Mouse (Mus musculus) olfactory bulb, adult 2 months (tissue): ENCODE data around the gene Zfp219. TPM values are rescaled to one million over a fixed set of nuclear protein-coding genes. Genes with fewer than 3 reads are reported as not detected.
A peak's percentile ranks its signal among the peaks of the same experiment; 100 is the strongest.
"Not testable (repeated sequence)": the region's sequence is repeated elsewhere in the genome, so short reads cannot be mapped to it uniquely, and the experiment has no call there.

Source experiments
- H3K27ac ChIP-seq: fragments of 200-500 bp; 2 replicates; pipeline ENCODE4 v1.5.1; 2012; ENCODE audit warnings: low read depth, low read length; ENCODE audit not compliant: insufficient read depth
- H3K4me1 ChIP-seq: fragments of 200-500 bp; 2 replicates; pipeline ENCODE4 v1.6.1; 2012; ENCODE audit warnings: low read length; ENCODE audit not compliant: control insufficient read depth, insufficient read depth
- H3K4me3 ChIP-seq: fragments of 200-500 bp; 2 replicates; pipeline ENCODE4 v1.5.1; 2012; ENCODE audit warnings: mild to moderate bottlenecking, low read depth, low read length, moderate library complexity; ENCODE audit not compliant: insufficient read depth
- CTCF ChIP-seq: fragments of 200-500 bp; IDR thresholded peaks from 2 replicates; pipeline ENCODE4 v1.5.1; 2012; ENCODE audit warnings: low read depth, mild to moderate bottlenecking, low read length, moderate library complexity; ENCODE audit not compliant: insufficient read depth
- POLR2A ChIP-seq: fragments of 200-500 bp; IDR thresholded peaks from 2 replicates; pipeline ENCODE4 v1.6.1; 2012; ENCODE audit warnings: mild to moderate bottlenecking, low read depth, low read length, moderate library complexity; ENCODE audit not compliant: insufficient read depth
- WGBS: fragments of 180-500 bp; shearing (Covaris S2); methylation state at CpG from one replicate; pipeline ENCODE4 v1.1.7; 2018; 5-methylcytosine and 5-hydroxymethylcytosine counted together
- polyA plus RNA-seq: library from polyadenylated mRNA; stranded (reverse); fragments of >200 nt; gene quantifications from 2 replicates; pipeline ENCODE4 v1.2.4, GENCODE M21; 2012; ENCODE audit warnings: low replicate concordance; ENCODE audit not compliant: missing spikeins, insufficient read depth, insufficient read length

Zfp219 gene
- polyA plus RNA-seq: not detected in 2 replicates

DNA sequence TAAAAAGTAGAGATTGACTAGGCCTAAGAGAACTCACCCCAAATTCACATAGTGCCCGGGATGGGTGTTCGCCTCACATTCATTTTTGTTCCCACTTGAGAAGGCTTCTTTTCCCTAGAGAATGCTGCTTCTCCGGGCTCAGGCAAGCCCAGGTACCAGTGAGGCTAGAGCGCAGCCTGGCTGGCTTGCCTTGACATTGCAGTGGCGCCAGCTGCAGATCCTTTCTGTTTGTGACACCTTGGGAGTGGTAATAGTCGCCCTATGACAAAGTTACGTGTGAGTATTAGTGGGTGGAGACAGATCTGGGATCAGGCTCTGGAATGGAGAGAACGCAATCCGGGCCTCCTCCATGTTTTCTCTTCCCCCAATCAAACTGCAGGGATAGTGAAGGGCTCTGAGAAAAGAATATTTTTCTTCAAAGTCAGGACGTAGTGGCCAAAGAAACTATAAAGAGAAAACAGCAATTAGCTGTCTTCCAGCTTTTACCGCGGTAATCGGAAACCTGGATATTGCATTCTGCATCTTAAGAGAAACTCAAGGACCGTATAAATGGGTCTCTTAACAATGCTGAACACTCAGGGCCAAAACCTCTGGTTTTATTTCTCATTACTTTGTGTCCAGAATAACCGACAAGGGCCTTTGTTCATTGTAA lies at the start of gene Zfp219:
Gene Zfp219 (minus strand): TSS at position 248 of the 652 bp plus-strand sequence.
- H3K27ac ChIP-seq: peak within 1 kb of the TSS; percentile 97
- WGBS: 2% methylated on average over 15 of the region's 15 CpGs
- peak within 1 kb of the TSS; percentile 70 for H3K4me3 ChIP-seq
- peaks cover 14% of the 10 kb centered on the region for H3K4me1 ChIP-seq
- no peak for TF ChIP-seq POLR2A
- TF ChIP-seq CTCF: peak; percentile 41; the same call in 1 of the 2 replicates

DNA sequence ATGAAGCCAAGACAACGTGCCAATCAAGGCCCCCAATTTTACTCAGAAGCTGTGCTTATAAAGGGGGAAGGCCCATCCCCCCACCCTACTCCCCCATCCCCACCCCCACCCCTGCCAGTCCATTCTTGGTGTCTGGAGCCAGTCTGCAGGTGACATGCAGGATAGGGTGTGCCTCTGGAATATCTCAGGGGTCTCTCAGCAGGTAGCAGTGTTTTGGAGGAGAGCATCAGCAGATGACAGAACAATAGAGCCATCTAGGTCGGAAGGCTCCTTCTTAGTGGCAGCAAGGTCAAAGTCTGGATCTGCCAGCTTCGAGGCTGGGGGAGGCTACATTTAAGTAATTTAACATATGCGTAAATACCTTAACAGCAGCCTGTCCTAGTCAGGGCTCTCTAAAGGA lies 45.6 kb upstream of the Zfp219 start:
- H3K4me3 ChIP-seq: no peak overlapping the region
- TF ChIP-seq CTCF (no peak), POLR2A (no peak)
- H3K27ac ChIP-seq: no peak overlapping the region
- WGBS: 63% methylated on average over 4 of the region's 4 CpGs
- H3K4me1 ChIP-seq: no peaks in the 10 kb centered on the region

DNA sequence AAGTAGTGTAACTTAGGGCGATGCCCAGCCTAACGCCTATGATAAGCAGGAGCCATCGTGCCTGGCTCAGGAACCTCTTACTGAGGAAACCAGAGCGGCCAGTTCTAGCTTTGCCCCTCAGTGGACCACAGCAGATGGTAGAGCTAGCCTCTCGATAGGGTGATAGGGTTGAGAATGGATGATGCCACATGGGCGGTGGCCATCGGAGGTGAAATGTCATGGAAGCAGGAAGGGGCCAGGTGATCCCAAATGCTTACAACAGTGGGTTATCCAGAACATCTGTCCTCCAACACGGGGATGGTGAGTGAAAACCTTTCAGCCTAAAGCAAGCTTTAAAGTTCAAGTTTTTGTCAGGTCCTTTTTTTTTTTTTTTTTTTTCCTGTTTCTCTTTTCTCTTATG lies 41.3 kb upstream of the Zfp219 start:
- Histone ChIP-seq H3K4me3 (no peak overlapping the region), H3K4me1 (no peaks in the 10 kb centered on the region), H3K27ac (no peak overlapping the region)
- 90% methylated on average over 8 of the region's 8 CpGs for WGBS
- TF ChIP-seq CTCF (no peak), POLR2A (no peak)

DNA sequence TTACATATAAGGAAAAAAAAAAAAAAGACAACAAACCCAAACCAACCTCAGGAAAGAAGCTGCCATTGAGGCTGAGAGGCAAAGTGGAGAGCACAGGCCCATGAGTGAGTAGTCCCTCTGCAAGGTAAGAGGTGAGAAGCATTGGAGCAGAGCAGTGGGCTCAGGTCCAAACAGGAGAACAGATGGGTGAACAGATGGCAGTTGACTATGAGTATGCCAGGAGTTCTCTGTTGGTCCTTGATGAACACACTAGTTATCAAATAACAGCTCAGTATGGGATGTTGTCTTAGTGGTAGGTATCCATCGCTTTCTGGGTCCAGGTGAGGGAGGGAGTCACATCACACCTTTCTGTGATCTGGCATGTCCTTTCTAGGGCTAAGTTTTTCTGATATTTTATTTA lies 40.3 kb upstream of the Zfp219 start:
- Histone ChIP-seq H3K27ac (no peak overlapping the region), H3K4me1 (no peaks in the 10 kb centered on the region)
- no peak for TF ChIP-seq POLR2A
- TF ChIP-seq CTCF: no peak

DNA sequence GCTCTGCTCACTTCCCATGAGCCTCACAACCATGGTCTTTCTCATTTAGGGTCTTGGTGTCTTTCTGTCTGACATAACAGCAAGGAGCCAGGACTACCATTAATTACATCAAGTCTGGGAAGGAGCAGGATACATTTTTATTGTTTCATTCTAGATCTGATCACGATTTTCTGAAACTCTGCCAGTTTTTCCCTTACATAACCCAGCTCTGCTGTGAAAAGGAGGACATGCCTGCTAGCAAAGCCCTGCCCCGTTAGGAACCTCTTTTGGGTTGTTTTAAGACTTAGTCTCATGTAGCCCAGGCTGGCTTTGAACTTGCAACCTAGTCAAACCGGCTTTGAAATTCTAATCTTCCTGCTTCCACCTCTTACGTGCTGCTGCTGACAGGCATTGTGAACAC lies 39.4 kb upstream of the Zfp219 start:
- TF ChIP-seq POLR2A: no peak
- no peak for TF ChIP-seq CTCF
- 64% methylated on average over 4 of the region's 4 CpGs for WGBS
- Histone ChIP-seq H3K4me3 (no peak overlapping the region), H3K4me1 (no peaks in the 10 kb centered on the region), H3K27ac (no peak overlapping the region)

More for the DNA sequence above, 40.3 kb upstream of the Zfp219 start:
- no peak overlapping the region for H3K4me3 ChIP-seq
- 81% methylated on average over 1 of the region's 1 CpGs for WGBS

DNA sequence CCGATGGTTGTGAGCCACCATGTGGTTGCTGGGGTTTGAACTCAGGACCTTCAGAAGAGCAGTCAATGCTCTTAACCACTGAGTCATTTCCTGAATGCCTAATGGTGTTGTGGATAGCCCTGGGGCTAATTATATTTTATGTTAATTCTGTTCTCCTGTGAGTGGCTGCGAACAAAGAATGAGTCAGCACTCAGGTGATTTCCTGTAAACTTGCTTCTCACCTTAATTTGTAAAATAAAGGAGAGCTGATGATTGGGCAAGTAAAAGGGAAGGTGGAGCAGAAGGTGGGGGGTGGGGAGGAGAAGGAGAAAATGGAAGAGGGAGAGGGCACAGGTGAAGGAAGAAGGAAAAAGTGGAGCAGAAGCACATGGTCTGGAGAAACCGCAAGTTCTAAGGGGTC lies 32.2 kb upstream of the Zfp219 start:
- H3K4me3 ChIP-seq, H3K4me1 ChIP-seq, H3K27ac ChIP-seq: not testable (repeated sequence)
- WGBS: 84% methylated on average over 3 of the region's 3 CpGs

DNA sequence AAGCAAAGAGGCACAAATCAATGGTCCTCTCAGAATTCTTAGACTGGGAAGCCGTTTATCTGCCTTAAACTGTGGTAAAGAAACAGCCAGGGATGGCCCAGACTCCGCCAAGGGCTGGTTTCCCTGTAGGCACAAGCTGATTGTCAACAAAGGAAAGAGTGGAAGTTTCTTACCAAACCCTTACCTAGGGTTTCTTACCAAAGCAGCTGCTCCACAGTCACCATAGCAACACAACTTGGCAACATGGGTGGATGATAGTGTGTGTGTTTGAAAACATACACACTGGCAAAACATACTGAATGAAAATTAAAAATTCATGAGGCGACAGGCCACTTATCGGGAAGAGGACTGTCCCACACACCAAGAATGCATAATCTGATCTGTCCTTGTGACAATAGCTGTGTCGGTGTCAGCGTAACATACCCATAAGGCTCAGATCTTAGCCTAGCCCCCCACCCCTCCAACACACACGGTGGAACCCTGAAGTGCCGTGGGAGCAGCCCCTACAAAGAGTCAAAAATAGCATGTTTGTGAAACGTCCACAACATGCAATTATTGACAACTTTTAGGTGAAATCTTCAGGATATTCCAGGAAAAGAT lies 25.5 kb upstream of the Zfp219 start:
- H3K4me3 ChIP-seq: no peak overlapping the region
- 44% methylated on average over 9 of the region's 9 CpGs for WGBS
- H3K4me1 ChIP-seq: peaks cover 8% of the 10 kb centered on the region
- TF ChIP-seq CTCF: no peak
- no peak for TF ChIP-seq POLR2A
- H3K27ac ChIP-seq: no peak overlapping the region

DNA sequence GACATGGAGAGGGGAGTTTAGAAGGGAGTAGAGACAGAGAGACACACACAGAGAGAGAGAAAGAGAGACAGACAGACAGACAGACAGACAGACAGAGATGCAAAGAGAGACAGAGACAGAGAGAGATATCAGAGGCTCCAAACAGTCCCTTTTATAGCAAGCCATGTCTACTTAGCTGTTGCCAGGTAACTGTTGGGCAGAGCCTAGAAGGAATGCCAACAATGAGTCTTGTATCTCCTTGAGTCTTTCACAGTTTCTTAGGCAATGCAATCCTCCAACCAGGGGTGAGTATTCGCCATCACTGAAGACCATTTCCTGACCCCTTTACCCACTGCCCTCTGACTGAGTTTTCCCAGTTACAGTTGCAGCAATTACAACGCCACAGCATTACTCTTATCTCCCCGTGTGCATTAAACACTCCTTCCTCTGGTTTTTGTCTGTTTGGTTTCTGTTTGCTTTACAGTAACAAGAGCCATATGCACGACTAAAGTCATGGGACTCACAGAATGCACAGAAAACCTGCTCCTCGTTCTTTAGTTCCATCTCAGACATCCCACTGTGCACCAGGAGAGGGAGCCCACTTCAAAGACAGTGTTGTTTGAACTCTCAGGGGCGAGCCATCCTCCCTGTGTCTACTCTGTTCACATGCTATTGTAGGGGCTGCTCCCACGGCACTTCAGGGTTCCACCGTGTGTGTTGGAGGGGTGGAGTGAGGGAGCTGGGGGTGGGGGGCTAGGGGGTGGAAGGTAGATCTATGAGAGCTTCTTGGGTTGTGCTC lies 24.6 kb upstream of the Zfp219 start:
- no peak for TF ChIP-seq POLR2A
- Histone ChIP-seq H3K4me3 (no peak overlapping the region), H3K4me1 (peaks cover 8% of the 10 kb centered on the region), H3K27ac (no peak overlapping the region)
- 16% methylated on average over 8 of the region's 8 CpGs for WGBS

DNA sequence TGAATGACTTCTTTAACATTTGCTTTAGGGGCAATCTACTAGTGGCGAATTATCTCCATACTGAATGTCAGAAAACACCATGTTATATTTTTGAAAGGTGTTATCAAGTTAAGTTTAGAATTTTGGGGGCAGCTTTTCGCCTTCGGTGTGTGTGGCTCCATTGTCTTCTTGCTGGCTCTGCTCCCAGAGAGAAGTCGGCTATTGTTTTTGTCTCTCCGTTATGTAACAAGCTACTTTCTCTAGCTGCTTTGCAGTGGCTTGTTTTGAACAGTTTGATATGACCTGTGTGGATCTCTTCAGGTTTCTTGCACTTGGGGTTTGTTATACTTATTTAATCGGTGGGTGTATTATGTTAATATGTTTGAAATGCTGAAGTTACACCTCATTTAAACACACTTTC lies 22.9 kb upstream of the Zfp219 start:
- TF ChIP-seq CTCF: no peak
- TF ChIP-seq POLR2A: no peak
- Histone ChIP-seq H3K27ac (no peak overlapping the region), H3K4me3 (no peak overlapping the region), H3K4me1 (peaks cover 8% of the 10 kb centered on the region)
- WGBS: 17% methylated on average over 6 of the region's 6 CpGs

DNA sequence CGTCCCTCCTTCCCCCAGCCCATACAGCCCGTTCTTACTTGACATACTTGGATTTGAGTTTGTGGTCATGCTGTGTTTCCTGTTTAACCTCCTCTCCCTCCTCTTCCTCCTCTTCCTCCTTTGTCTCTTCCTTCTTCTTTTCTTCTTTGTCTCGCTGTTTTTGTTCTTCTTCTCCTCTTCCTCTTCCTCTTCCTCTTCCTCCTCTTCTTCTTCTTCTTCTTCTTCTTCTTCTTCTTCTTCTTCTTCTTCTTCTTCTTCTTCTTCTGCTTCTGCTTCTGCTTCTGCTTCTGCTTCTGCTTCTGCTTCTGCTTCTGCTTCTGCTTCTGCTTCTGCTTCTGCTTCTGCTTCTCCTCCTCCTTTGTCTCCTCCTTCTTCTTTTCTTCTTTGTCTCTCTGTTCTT lies 21.8 kb upstream of the Zfp219 start, which contains the start of gene Olfr221:
Gene Olfr221 (minus strand): TSS at position 101 of the 400 bp plus-strand sequence.
- not testable (repeated sequence) for H3K4me3 ChIP-seq, H3K4me1 ChIP-seq, H3K27ac ChIP-seq
- WGBS: 70% methylated on average over 3 of the region's 3 CpGs
